Mouse (Mus musculus) kidney, adult 2 months (tissue): Measurements from ENCODE around the gene Il5ra. TPM values are rescaled to one million over a fixed set of nuclear protein-coding genes. Genes with fewer than 3 reads are reported as not detected.

Experiments
- DNase-seq: peaks from one replicate; pipeline ENCODE4 v3.0.0; 2021
- H3K27ac ChIP-seq: fragments of 200-500 bp; 2 replicates; pipeline ENCODE4 v1.5.1; 2012; ENCODE audit warnings: low read depth, low read length, control low read depth, inconsistent platforms; ENCODE audit not compliant: insufficient read depth
- H3K27me3 ChIP-seq: fragments of 200-500 bp; replicated peaks from 2 replicates; pipeline ENCODE4 v1.6.1; 2012; ENCODE audit warnings: mild to moderate bottlenecking, moderate library complexity, low read length, inconsistent platforms; ENCODE audit not compliant: control insufficient read depth, insufficient read depth
- H3K36me3 ChIP-seq: fragments of 200-500 bp; 2 replicates; pipeline ENCODE4 v1.6.1; 2012; ENCODE audit warnings: mild to moderate bottlenecking, moderate library complexity, low read length, inconsistent platforms; ENCODE audit not compliant: control insufficient read depth, insufficient read depth
- H3K4me1 ChIP-seq: fragments of 200-500 bp; 2 replicates; pipeline ENCODE4 v1.6.1; 2011; ENCODE audit warnings: low read length; ENCODE audit not compliant: control insufficient read depth, insufficient read depth
- H3K4me3 ChIP-seq: fragments of 200-500 bp; 2 replicates; pipeline ENCODE4 v1.5.1; 2011; ENCODE audit warnings: mild to moderate bottlenecking, low read depth, low read length, control low read depth; ENCODE audit not compliant: insufficient read depth
- CTCF ChIP-seq: fragments of 200-500 bp; conservative IDR thresholded peaks from 2 replicates; pipeline ENCODE4 v1.5.1; 2011; ENCODE audit warnings: low read depth, mild to moderate bottlenecking, control low read depth, low read length, moderate library complexity, mixed read lengths; ENCODE audit not compliant: insufficient read depth, insufficient read length
- POLR2A ChIP-seq: fragments of 200-500 bp; IDR thresholded peaks from one replicate; pipeline ENCODE4 v1.6.1; 2011; ENCODE audit warnings: low read depth, low read length, control low read depth
- WGBS: fragments of 180-500 bp; shearing (Covaris S2); methylation state at CpG from one replicate; pipeline ENCODE4 v1.1.7; 2018; 5-methylcytosine and 5-hydroxymethylcytosine counted together
- polyA plus RNA-seq: library from polyadenylated mRNA; depleted of rRNA; stranded (reverse); fragments of >200 nt; gene quantifications from 2 replicates; pipeline ENCODE4 v1.2.3, GENCODE M21; 2012; rRNA removed

Il5ra gene
- 0.37 and 0.94 TPM in 2 replicates for polyA plus RNA-seq

DNA sequence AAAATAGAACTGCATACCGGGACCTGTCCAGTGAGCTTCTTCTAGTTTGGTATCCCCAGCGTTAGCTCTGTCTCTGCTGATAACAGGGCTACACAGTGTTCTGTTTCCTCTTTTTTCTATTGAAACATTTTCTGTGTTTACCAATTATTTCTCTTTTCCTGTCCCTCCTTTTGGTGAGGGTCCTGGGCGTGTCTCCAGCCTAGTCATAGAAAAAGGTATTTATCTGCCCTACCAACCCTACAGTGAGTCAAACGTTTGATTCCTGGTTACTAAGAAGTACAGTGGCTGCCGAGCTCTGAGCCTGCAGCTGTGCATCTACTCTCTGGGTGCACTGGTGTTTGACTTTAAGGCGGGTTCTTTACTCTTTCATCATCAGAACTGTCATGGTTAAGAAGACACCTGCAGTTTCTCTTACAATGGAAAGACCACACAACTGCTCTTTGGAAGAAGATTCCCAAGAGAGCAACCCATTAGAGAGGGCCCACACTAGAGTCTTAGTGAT, at the start of gene Il5ra:
TSS of gene Il5ra (minus strand) at position 151 of the 502 bp plus-strand sequence.
- Histone ChIP-seq H3K27me3 (no peaks in the 10 kb centered on the region), H3K36me3 (no peaks in the 10 kb centered on the region), H3K27ac (no peak within 1 kb of the TSS), H3K4me3 (no peak within 1 kb of the TSS), H3K4me1 (no peaks in the 10 kb centered on the region)
- no peak for DNase-seq
- 68% methylated on average over 6 of the region's 6 CpGs for WGBS
- TF ChIP-seq CTCF (no peak), POLR2A (no peak)

GRCm38 (mm10) chr6:106794094-106794814, 45.4 kb upstream of the Il5ra start:
- TF ChIP-seq POLR2A: no peak
- no peak for TF ChIP-seq CTCF
- no peaks in the 10 kb centered on the region for H3K27me3 ChIP-seq
- no peak overlapping the region for H3K4me3 ChIP-seq
- peaks cover 3% of the 10 kb centered on the region; the same call in 1 of the 2 replicates for H3K4me1 ChIP-seq
- H3K27ac ChIP-seq: no peak overlapping the region
- no peak for DNase-seq
- peaks cover 3% of the 10 kb centered on the region for H3K36me3 ChIP-seq
- 70% methylated on average over 13 of the region's 13 CpGs for WGBS

DNA sequence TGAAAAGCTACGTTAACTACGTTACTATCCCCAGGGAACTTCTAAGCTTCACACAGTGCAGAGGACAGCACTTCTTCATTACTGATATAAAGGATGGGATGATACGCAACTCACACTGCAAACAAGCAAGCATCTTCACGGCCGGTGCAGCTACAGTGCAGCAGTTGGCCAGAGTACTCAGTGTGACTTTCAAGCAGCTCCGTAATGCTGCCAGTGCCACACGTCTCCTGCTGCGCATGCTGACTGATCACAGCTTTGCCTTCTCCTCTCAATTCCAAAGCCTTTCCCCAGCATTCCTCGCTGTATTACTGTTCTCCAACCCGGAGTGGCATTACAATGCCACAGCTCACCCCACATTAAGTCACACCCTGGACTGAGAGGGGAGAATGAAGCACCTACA, 44.8 kb upstream of the Il5ra start:
- Histone ChIP-seq H3K27me3 (no peaks in the 10 kb centered on the region), H3K36me3 (peaks cover 3% of the 10 kb centered on the region), H3K4me1 (peaks cover 6% of the 10 kb centered on the region; the same call in 1 of the 2 replicates), H3K27ac (no peak overlapping the region), H3K4me3 (no peak overlapping the region)
- no peak for DNase-seq
- 93% methylated on average over 10 of the region's 10 CpGs for WGBS
- no peak for TF ChIP-seq CTCF
- TF ChIP-seq POLR2A: no peak

DNA sequence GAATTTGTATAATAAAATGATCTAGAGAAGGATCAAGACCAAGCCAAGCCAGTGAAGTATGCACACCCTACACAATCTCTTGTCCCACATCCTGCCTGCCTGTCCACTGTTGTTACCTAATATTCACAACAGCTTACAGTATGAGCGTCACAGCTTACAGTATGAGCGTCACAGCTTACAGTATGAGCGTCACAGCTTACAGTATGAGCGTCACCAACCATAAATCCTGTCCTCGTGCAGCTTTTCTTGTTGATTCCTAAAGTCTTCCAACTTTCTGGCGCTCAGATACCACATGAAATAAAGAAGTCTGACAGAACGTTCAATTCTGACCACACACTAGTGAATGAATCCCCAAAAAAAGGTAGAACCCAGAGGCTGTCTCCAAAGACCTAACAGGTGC, 44.3 kb upstream of the Il5ra start:
- peaks cover 7% of the 10 kb centered on the region for H3K36me3 ChIP-seq
- 90% methylated on average over 7 of the region's 7 CpGs for WGBS
- peaks cover 5% of the 10 kb centered on the region; the same call in 1 of the 2 replicates for H3K4me1 ChIP-seq
- H3K27me3 ChIP-seq: no peaks in the 10 kb centered on the region
- no peak overlapping the region for H3K4me3 ChIP-seq
- H3K27ac ChIP-seq: no peak overlapping the region
- TF ChIP-seq CTCF (no peak), POLR2A (no peak)
- DNase-seq: no peak

DNA sequence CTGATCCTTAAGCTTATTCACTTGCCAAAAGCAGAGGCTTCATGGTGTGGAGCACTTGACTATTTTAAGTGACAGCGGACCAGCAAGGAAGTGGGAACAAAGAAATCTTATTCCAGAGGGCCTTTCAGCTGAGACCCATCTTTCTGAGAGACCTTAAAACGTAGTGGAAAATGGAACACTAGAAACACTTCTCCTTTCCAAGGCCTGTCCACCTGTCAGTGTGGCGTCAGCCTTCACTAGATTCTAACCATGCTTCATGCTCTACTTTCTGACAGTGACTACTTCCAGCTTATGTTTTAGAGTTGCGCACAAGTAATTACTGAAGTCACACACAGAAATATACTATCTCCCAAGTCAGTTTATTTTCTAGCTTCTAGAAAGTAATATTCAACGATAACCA, 43.6 kb upstream of the Il5ra start:
- TF ChIP-seq POLR2A (no peak), CTCF (no peak)
- Histone ChIP-seq H3K4me3 (no peak overlapping the region), H3K4me1 (peaks cover 5% of the 10 kb centered on the region; the same call in 1 of the 2 replicates), H3K27ac (no peak overlapping the region), H3K27me3 (no peaks in the 10 kb centered on the region), H3K36me3 (peaks cover 7% of the 10 kb centered on the region)
- 93% methylated on average over 5 of the region's 5 CpGs for WGBS
- no peak for DNase-seq

DNA sequence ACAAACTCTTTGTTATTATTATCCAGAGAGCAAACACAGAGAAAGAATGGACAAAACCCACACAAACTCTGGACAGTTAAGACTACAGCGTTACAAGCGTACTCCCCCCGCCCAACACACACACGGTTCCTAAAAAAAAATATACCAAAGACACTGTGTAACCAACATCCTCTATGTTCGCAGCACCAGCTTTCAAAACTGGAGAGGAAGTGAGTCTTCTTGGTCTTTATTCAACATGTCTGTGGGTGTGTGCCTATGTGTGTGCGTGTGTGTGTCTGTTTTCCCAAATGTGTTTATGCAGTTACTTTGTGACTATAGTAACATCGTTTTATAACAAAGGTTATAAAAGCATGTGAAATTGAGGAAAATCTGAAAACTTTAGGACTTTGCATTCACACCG, 42.6 kb upstream of the Il5ra start:
- H3K4me3 ChIP-seq: no peak overlapping the region
- no peaks in the 10 kb centered on the region for H3K27me3 ChIP-seq
- H3K27ac ChIP-seq: no peak overlapping the region
- 86% methylated on average over 8 of the region's 8 CpGs for WGBS
- no peak for TF ChIP-seq CTCF
- no peak for TF ChIP-seq POLR2A
- no peak for DNase-seq
- peaks cover 7% of the 10 kb centered on the region for H3K36me3 ChIP-seq
- H3K4me1 ChIP-seq: peaks cover 5% of the 10 kb centered on the region; the same call in 1 of the 2 replicates

GRCm38 (mm10) chr6:106787138-106787537, 38.3 kb upstream of the Il5ra start:
- no peak for DNase-seq
- TF ChIP-seq CTCF (no peak), POLR2A (no peak)
- no peak overlapping the region for H3K27ac ChIP-seq
- H3K36me3 ChIP-seq: peaks cover 8% of the 10 kb centered on the region
- peaks cover 5% of the 10 kb centered on the region; the same call in 1 of the 2 replicates for H3K4me1 ChIP-seq
- 93% methylated on average over 3 of the region's 3 CpGs for WGBS
- no peaks in the 10 kb centered on the region for H3K27me3 ChIP-seq
- no peak overlapping the region for H3K4me3 ChIP-seq
